Mouse (Mus musculus) left cerebral cortex, postnatal 4 days (tissue): ENCODE measurements around the gene Glul. TPM values are rescaled to one million over a fixed set of nuclear protein-coding genes. Genes with fewer than 3 reads are reported as not detected.

Source experiments
- DNase-seq: peaks from one replicate; pipeline ENCODE4 v3.0.0-alpha.2; 2022
- intact Hi-C: fragments of 180-260 bp; cut with DNase I; formaldehyde crosslinking; loops from one replicate; pipeline ENCODE4 v1.15.1; 2025
- total RNA-seq, 2 experiments: library from RNA; stranded (reverse); gene quantifications; 2 replicates each; pipeline ENCODE4 v1.2.3; 2021

Gene Glul
- total RNA-seq, 2 experiments from 2014 or later: 359 to 362 TPM

- intact Hi-C loops: loop anchor here (10.0 kb wide), 1 partner anchor 816 kb away; no protein-coding TSS in a partner anchor
- no peak for DNase-seq
These were observed 9.0 kb downstream of the Glul start for GRCm38 (mm10) chr1:153908741-153909140.

- no peak for DNase-seq
- intact Hi-C loops: loop anchor here (10.0 kb wide), 1 partner anchor 815 kb away; no protein-coding TSS in a partner anchor
These were observed 9.6 kb downstream of the Glul start for GRCm38 (mm10) chr1:153909213-153909962.

- DNase-seq: no peak
- intact Hi-C loops: loop anchor here (10.0 kb wide), 1 partner anchor 815 kb away; no protein-coding TSS in a partner anchor
These were observed 10.2 kb downstream of the Glul start for GRCm38 (mm10) chr1:153909963-153910291.

GRCm38 (mm10) chr1:153910423-153910822, 10.7 kb downstream of the Glul start:
- DNase-seq: no peak
- intact Hi-C loops: no loop called here

- intact Hi-C loops: no loop called here
- DNase-seq: no peak
These were observed 11.6 kb downstream of the Glul start for GRCm38 (mm10) chr1:153911276-153911795.

GRCm38 (mm10) chr1:153913869-153914268, 14.1 kb downstream of the Glul start:
- DNase-seq: no peak
- intact Hi-C loops: no loop called here

GRCm38 (mm10) chr1:153918521-153919206, 18.9 kb downstream of the Glul start:
- no peak for DNase-seq
- intact Hi-C loops: no loop called here

- DNase-seq: no peak
- intact Hi-C loops: no loop called here
These were observed 21.9 kb downstream of the Glul start for GRCm38 (mm10) chr1:153921642-153922041.

GRCm38 (mm10) chr1:153922571-153923021, 22.9 kb downstream of the Glul start:
- no peak for DNase-seq
- intact Hi-C loops: no loop called here

- no peak for DNase-seq
- intact Hi-C loops: no loop called here
These were observed 24.9 kb downstream of the Glul start for GRCm38 (mm10) chr1:153924395-153925385.

- DNase-seq: no peak
- intact Hi-C loops: no loop called here
These were observed 30.7 kb downstream of the Glul start for GRCm38 (mm10) chr1:153930431-153930830.

GRCm38 (mm10) chr1:153933772-153934171, 34.0 kb downstream of the Glul start:
- no peak for DNase-seq
- intact Hi-C loops: no loop called here

GRCm38 (mm10) chr1:153935844-153936380, 36.2 kb downstream of the Glul start:
- intact Hi-C loops: no loop called here
- DNase-seq: no peak

- intact Hi-C loops: no loop called here
- DNase-seq: no peak
These were observed 37.3 kb downstream of the Glul start for GRCm38 (mm10) chr1:153937025-153937424.

GRCm38 (mm10) chr1:153940986-153941385, 41.2 kb downstream of the Glul start:
- DNase-seq: no peak
- intact Hi-C loops: no loop called here

GRCm38 (mm10) chr1:153945181-153945580, 45.4 kb downstream of the Glul start:
- intact Hi-C loops: no loop called here
- DNase-seq: no peak

GRCm38 (mm10) chr1:153946971-153947370, 47.2 kb downstream of the Glul start:
- DNase-seq: no peak
- intact Hi-C loops: no loop called here

- no peak for DNase-seq
- intact Hi-C loops: no loop called here
These were observed 48.1 kb downstream of the Glul start for GRCm38 (mm10) chr1:153947837-153948236.

- intact Hi-C loops: no loop called here
These were observed 53.5 kb downstream of the Glul start for GRCm38 (mm10) chr1:153953232-153953631.

GRCm38 (mm10) chr1:153953797-153954196, 54.1 kb downstream of the Glul start:
- no peak for DNase-seq
- intact Hi-C loops: no loop called here

More at GRCm38 (mm10) chr1:153953232-153953631, 53.5 kb downstream of the Glul start:
- no peak for DNase-seq
